Mouse (Mus musculus) kidney, adult 18-20 months (tissue): ENCODE data around the gene Nova2.

Experiments
- DNase-seq: peaks from one replicate; pipeline ENCODE4 v3.0.0; 2021

Gene Nova2

DNA sequence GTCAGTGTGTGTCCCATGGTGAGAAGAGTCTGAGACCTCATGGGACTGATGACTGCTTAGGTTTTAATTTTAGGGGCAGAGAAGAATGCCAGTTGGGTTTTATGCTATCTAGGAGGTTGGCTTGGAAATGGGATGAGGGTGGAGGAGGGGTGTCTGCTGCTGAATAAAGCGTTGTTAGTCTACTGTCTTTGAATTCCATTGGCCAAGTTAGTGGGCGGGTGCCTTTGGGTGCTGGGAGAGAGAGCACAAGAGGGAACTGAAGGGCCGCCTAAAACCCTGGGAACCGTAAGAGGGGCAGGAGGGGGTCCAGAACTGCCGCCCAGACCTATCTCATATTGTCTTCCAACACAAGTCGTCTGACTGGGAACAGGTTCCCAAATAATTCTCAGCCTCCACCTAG is 63.1 kb downstream of the Nova2 start:
- no peak for DNase-seq

DNA sequence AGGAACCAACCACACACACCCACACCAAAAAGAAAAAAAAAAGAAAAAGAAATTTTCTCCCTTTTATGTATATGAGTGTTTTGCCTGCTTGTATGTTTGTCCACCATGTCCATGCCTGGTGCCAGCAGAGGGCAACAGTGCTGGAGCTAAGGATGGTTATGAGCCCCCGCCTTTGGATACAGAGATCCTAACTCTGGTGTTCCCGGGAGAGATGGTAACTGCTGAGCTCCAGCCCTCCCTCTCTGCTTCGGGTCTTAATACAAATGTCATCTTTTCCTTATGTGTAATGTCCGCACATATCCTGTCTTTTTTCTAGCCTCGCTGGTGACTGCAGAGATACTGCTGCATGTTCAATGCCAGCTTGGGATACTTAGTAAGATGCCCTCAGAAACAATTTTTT is 64.3 kb downstream of the Nova2 start:
- DNase-seq = no peak

DNA sequence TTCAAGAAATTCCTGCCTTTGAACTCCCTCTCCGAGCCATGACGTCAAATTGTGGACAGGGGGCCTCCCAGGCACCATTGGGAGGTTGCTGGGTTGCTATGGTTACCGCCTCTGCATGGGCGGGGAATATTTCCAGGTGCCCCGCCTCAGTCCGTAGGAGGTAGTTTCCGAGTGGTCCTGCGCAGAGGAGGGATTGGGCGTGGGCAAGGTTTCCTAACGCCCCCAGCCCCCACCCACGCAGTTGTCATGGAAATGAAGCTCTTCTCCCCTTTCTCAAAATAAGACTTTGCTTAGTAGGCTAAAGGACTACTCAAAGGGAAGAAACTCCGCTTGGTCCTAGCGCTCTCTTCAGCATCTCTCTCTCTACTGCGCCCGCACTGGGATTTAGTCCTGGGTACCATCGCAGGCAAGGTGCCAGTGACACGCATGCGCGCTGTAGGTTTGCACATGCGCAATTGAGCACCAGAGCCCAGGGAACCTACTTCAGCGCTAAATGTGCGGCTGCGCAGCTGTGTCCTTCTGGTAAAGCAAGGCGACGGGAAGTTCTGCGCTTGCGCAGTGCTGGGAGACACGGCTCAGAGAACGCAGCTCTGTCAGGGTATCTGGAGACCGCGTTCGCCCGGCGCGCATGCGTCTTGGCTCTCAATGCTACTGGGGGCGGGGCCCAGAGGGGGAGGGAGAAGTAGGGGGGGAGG is 65.1 kb downstream of the Nova2 start, which contains the start of gene Mypop:
TSS of gene Mypop (plus strand) at position 645 of the 695 bp plus-strand sequence.
- peak; percentile 99 for DNase-seq

DNA sequence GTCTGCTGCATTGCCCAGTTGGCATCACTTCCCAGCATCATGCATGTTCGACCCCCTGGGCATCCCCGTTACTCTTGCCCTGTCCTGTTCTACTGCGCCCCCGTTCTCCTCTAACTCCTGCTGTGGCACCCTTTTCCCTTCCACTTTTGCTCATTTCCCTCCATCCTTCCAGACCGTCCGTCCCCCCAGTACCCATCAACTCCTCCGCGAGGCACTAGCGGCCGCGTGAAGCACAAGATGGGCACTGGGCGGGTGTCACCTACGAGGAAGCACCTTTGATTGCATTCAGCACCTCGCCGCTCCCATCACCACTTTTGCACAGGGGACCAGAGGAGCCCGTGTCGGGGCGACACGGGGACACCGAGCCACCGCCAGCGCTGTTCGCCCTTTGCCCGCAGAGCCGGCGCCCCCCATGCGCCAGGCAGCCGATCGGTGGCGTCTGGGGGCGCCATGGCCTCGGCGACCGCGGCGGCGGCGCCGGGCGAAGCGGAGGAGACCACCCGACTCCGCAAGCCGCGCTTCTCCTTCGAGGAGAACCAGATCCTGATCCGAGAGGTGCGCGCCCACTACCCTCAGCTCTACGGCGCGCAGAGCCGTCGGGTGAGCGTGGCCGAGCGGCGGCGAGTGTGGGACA is 66.1 kb downstream of the Nova2 start:
- DNase-seq = peak; percentile 26

DNA sequence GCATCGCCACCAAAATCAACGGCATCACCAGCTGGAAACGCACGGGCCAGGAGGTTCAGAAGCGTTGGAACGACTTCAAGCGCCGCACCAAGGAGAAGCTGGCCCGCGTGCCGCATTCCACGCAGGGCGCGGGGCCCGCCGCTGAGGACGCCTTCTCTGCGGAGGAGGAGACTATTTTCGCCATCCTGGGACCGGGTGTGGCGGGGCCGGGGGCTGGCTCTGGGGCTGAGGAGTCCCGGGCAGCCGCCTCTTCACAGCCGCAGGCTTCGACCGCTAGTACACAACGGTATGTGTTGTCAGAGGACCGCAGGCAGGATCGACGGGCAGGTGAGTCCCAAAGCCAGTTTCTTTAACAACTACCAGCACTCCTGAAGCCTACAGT is 66.6 kb downstream of the Nova2 start:
- DNase-seq = peak; percentile 28

DNA sequence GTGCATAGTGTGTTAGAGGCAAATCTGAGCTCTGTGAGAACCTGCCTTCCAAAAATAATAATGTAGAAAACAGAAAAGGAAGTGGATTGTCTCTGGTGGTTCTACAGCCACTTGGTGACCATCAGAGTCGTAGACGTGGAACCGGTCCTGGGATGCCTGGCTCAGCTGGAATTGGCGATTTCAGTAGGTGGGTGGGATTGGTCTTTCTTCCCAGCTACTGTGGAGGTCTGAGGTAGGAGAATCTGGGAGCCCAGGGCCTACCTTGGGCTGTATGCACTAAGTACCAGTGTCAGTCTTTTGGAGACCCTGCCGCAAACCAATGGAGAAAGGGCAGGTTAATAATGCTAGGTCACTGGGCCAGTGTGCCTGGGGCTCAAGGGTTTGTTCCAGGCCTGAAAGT is 67.3 kb downstream of the Nova2 start:
- no peak for DNase-seq

DNA sequence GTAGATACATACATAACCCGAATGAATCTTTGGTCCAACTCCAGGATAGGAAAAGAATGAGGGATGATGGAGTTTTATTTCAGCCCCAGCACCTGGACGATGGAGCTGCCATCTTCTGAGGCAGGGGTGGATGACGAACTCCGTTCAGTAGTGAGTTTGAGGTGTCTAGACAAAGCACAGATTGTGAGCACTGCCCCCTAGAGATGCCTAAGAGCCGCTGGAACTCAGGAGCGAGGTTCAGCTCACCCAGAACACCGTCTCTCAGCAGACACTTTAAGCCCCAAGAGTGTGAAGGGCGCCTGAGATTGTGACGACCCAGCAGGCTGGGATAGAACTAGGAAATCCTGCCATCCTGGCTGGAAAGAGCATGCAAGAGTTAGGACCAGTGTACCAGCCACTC is 73.1 kb downstream of the Nova2 start:
- no peak for DNase-seq

DNA sequence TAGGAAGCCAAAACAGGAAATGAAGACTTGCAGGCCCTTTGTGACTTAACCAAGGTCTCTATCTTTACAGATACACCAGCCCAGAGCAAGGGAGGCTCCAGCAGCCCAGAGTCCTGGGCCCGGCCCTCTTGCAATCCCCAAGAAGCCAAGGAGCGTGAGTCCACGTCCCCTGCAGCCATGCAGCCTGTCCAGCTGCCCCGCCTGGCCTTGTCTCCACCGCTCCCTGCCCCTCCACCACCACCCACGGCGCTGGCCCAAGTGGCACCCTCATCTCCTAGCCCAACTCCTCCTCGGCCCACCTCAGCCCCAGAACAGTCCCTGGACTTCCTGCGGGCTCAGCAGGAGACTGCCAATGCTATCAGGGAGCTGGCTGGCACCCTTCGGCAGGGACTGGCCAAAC is 74.7 kb downstream of the Nova2 start:
- DNase-seq = no peak

DNA sequence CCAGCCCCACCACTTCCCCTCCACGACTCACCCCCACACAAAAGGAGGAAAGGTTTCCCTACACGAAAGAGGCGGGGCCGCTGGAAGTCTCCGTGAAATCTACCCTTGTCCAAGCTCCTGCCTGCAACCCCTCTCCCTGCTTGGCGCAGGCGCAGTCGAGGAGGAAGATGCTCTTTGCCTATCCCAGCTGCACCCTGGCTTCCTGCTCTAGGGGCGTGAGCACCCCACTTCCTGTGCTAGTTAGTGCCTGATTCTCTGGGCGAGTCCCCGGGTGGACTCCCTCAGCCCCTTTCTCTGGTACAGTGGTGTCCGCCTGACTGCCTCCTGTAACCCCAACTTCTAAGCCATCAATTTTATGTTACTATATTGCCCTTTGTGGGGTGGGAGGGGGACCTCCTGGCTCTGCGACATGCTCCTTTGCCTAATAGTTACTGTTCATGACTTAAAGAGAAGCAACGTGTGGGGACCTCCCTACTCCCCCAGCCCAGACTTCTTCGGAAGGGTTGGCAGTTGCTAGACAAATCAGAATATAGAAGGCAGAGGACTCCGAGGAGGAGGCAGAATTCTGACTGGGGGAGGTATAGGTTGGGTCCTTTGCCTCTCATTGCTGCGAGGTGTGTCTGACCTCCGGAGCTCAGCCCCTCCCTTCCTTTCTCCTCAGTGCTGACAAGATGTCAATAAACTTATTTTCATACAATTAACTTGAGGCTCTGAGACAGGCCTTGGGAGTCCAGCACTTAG is 75.5 kb downstream of the Nova2 start:
- DNase-seq = peak; percentile 56

DNA sequence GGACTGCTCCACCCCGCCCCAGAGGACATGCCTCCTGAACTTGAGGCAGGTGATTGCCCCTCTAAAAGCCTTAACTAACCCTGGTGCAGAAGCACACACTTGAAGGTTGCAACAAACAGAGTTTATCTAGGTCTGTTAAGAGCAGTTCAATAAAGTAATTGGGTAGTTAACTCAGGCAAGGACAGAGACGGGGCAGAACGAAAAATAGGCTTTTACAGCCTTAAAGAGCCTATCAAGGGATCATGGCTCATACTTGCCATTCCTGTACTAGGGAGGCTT is 76.1 kb downstream of the Nova2 start:
- DNase-seq = no peak

DNA sequence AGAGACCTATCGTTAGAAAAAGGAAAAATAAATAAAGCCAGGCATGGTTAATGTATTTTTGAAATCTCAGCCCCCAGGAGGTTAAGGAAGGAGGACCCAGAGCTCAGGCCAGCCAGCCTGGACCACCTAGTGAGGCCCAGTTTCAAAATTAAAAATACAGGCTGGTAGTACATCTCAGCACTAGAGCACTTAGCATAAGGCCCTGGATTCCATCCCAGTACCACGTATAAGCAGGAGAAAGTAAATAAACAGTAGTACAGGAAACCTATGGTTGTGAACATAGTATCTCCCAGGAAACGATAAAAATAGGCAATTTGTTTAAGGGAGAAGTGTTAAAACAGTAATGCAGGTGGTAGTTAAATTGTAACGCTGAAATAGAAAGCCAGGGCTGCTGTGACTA is 76.4 kb downstream of the Nova2 start:
- DNase-seq = no peak

DNA sequence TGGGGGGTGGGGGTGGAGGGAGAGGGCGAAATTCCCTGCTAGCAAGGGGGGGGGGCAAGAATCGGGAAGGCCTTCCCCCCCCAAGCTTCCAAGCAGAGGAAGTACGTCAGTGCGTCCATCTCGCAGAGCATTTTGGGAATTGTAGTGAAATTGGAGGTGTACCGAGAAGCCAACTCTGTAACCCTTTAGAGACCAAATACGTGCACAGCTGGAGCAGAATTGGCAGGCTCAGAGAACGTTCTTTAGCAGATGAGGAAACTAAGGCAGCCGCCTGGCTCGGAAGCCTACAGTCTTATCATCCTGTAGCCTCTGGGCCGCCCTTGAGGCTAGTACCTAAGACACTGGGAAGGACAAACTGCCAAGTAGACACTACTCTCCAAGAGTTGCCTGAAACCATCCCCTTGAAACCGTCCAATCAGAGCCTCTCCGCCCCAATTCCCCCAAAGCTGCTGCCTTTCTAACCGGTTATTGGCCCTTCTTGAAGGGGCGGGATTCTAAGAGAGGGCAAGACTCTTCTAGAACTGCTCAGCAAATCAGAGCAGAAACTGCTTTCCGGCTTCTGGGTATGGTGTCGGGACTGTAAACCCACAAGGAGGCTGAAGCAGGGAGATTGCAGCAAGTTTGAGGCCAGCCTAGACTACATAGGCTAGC is 77.3 kb downstream of the Nova2 start:
- peak; percentile 86 for DNase-seq

DNA sequence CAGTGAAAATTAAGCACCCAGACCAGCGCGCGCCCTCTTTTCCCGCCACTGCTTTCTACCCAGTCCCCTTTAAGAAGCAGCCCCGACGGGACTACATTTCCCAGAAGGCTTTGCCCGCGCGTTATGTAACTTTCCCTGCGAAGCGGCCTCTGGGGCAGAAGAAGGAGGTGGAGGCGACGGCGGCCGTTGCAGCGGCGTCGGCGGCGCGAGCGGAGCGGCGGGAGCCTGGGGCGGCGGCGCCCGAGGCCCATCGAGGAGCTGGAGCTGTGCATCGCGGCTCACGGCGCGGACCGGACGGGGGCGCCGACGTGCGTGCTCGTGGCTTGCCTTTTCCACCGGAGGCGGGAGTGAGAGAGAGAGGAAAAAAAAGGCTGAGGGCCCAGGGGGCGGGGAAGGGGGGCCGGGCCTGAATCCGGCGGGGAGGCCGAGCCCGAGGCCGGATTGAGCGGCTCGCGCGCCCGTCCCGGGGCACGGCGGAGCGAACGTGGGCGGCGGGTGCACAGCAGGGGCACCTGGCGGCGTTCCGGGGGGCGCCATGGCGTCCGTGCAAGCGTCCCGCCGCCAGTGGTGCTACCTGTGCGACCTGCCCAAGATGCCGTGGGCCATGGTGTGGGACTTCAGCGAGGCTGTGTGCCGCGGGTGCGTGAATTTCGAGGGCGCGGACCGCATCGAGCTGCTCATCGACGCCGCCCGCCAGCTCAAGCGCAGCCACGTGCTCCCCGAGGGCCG is 78.4 kb downstream of the Nova2 start, which contains the start of gene Irf2bp1:
TSS of gene Irf2bp1 (plus strand) at position 143 of the 729 bp plus-strand sequence.
- DNase-seq = peak; percentile 96

DNA sequence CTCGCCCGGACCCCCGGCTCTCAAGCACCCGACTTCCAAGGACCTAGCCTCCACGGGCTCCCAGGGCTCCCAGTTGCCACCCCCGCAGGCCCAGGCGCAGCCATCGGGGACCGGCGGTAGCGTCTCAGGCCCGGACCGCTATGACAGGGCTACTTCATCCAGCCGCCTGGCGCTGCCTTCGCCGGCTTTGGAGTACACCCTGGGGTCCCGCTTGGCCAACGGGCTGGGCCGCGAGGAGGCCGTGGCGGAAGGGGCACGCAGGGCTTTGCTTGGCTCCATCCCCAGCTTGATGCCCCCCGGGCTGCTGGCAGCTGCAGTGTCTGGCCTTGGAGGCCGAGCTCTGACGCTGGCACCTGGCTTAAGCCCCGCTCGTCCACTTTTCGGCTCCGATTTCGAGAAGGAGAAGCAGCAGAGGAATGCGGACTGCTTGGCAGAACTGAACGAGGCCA is 79.0 kb downstream of the Nova2 start:
- peak; percentile 28 for DNase-seq

DNA sequence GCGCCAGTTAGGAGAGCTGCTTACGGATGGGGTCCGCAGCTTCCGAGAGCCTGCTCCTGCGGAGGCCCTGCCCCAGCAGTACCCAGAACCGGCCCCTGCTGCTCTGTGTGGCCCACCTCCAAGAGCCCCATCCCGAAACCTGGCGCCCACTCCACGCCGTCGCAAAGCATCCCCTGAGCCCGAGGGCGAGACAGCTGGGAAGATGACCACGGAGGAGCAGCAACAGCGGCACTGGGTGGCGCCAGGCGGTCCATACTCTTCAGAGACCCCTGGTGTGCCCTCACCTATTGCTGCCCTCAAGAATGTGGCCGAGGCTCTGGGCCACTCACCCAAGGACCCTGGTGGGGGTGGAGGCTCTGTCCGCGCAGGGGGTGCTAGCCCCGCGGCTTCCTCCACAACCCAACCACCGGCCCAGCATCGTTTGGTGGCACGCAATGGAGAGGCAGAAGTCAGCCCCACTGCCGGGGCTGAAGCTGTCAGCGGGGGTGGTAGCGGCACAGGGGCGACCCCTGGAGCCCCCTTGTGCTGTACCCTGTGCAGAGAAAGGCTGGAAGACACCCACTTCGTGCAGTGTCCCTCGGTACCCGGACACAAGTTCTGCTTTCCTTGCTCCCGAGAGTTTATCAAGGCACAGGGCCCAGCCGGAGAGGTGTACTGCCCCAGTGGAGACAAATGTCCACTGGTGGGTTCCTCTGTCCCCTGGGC is 79.9 kb downstream of the Nova2 start:
- DNase-seq = no peak

DNA sequence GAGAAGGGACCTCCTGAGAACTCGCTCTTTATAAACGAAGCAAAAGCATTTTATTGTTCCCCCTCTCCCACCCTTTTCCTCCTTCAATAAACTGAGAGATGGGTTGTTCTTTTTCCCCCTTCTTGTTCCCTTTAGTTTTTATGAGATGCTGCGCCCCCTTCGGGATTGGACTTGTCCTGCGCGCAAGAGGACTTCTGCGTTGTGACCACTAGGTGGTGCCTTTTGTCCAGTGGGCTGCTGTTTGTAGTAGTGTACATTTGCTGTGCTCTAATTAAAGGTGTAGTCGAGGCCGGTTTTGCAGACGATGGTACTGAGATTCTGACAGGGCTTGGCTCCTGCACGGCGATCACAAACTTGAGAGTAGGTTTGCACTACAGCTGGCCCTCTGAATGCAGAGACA is 80.8 kb downstream of the Nova2 start:
- peak; percentile 89 for DNase-seq

DNA sequence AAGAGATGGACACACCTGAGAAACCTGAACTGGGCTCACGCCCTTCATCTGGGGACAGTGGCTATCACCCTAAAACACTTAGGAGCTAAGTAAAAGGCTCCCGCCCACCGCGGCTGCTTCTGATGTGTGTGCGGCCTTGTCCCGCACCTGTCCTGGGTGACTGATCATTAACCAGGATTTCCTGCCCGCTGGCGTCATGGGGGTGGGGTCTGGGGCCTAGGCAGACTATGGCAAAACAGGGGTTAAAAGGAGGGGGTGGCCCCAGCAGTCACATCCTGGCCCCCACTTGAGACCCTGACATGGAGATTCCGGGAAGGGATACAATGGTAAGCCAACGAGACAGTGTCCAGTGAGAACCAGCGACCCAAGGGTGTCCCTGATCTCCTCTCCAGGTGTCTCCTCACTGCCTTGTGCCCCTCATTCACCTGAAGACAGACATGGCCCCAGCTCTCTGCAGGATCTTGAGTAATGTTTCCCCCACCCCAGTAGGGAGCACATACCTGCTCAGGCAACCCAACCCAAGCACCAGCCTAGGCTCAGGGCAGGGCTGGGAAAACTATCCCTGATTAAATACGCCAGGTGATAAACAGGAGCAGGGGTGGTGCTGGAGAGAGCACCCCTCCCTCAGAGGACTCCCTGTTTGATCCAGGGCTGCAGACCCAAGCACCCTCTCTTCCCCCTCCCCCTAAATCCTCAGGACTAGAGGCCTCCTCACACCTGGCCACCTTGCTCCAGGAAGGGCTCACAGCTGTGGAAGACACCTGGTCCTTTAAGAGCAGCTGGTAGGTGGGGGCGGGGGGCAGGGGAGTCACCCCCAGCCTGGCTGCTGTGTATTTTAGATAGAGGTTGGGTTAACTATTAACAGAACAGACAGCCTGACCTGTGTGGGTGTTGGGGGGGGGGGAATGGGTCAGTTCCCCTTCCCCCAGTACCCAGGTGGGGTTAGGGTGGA is 81.6 kb downstream of the Nova2 start:
- peak; percentile 28 for DNase-seq

DNA sequence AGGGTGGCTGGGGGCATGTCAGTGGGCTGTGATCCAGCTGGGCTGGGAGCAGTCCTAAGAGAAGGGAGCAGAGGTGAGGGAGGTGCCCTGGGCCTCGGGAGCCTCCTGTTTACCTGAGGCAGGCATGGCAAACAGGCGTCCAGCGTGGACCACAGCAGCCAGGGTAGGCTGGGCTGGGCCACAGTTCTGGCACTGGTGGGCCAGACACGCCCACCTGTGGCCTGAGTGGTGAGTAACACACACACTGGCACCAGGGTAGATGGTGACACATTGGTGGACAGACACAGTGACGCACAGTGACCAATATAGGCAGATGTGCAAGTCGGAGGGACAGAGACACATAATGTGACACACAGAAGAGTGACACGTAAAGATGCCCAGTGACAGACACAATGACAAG is 84.9 kb downstream of the Nova2 start:
- DNase-seq = no peak

DNA sequence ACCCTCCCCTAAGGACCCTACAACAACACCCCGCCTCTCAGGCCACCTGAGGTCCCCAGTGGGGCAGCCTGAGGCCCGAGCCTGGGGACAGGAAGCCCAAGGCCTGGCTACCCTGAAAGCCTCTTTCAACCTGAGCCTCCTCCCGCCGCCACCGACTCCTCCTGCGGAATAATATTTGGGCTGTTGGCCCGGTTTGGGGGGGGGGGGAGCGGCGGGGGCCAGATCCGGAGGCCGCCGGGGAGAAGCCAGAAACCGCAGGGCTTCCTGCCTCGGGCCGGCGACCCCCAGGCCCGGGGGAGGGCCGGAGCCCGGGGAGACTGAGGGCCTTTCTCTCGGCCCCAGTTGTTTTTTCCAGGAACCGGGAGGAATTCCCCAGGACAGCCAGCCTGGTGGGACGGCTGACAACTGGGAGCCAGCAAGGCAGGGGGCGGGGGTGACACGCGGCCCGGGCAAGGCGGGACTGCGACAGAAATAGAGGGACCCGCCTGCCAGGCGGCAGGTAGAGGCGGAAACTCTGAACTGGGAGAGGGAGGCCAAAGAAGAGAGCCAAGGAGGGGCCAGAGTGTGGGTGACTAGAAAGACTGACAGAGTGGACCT is 86.4 kb downstream of the Nova2 start:
- DNase-seq = peak; percentile 55

DNA sequence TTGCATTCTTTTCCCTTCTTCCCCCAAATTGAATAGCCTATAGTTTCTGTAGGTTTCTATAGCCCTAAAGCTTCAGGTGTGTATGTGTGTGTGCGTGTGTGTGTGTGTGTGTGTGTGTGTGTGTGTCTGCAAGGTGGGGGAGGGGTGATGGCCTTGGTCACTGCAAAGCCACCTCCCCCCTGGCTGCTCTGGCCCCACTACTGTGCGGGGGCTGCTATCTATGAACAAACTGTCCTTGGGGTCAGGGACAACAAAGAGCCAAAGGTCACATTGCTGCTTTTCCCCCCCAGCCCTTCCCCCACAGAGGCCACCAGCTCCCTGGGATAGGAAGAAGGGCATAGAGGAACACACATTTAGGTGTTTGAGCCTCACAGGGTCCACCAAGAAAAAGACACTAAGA is 87.2 kb downstream of the Nova2 start:
- DNase-seq = no peak

DNA sequence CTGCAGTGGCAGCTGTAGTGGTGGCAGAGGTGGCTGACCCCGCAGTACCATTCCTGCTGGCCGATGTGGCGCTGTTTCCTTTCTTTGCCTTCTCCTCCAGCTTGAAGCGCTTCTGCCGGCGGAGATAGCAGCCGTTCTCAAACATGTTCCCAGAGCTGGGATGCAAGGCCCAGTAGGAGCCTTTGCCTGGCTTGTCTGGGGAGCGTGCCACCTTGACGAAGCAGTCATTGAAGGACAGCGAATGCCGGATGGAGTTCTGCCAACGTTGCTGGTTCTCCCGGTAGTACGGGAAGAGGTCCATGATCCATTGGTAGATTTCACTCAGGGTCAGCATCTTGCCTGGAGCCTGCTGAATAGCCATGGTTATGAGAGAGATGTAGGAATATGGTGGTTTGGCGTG is 88.8 kb downstream of the Nova2 start:
- no peak for DNase-seq
